Mouse (Mus musculus): ENCODE results near the gene Hspa1b.
"Not testable (repeated sequence)": the region's sequence is repeated elsewhere in the genome, so short reads cannot be mapped to it uniquely, and the experiment has no call there.

Hspa1b gene

DNA sequence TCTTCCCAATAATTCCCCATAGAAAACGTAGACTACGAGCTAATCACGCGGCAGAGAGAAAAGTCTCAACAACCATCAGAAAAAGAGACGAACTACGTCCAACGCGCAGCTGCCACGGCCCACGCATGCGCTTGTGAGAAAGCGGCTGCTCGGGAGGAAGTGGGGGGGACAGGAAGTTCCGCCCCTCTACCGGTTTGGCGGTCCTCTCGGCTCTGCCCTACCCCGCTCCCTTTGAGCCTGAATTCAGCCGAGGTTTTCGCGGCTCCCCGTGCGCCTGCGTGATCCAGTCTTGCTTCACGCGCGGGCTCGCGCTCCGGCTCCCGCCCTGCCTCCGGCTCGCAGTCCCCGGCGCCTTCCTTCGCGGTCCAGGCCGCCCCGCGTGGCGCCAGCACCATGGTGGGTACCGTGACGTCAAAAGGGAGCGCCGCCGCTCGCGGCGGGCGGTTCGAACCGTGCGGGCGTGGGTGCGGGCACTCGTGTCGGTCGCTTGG is 22.7 kb upstream of the Hspa1b start, which contains the start of gene Lsm2:
Gene Lsm2 (plus strand): TSS at position 173 of the 491 bp plus-strand sequence.
- peak; percentile 96 for DNase-seq (ENCODE audit: low read depth)

DNA sequence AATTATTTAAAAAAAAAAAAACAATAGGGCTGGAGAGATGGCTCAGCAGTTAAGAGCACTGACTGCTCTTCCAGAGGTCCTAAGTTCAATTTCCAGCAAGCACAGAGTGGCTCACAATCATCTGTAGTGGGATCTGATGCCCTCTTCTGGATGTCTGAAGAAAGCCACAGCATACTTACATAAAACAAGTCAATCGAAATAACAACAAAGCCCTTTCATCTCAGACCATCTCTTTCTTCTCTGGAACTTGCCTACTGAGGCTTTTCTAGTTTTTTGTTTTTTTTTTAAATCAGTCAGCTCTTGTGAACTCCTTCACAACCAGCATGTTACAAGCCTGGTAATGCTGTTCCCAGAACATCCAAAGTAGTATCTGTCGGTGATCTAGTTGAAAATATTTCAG is 21.6 kb upstream of the Hspa1b start:
- DNase-seq (ENCODE audit: low read depth): peak; percentile 83

DNA sequence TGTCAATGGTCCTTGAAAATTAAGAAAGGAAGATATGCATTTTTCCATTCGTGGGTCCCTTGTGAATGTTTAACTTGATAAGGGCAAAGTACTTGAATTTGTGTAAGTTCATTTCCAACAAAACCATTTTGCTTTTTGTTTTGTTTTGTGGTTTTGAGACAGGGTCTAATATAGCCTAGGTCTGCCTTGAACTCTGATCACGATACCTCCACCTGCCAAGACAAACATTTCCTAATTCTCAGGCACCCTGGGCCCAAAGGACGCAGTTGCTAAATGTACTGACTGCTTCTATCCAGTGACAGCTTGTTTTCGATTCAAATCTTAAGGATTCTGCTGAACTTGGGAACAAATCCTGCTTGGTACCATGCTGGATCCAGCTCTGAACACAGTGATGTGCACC is 20.6 kb upstream of the Hspa1b start:
- DNase-seq (ENCODE audit: low read depth): no peak

DNA sequence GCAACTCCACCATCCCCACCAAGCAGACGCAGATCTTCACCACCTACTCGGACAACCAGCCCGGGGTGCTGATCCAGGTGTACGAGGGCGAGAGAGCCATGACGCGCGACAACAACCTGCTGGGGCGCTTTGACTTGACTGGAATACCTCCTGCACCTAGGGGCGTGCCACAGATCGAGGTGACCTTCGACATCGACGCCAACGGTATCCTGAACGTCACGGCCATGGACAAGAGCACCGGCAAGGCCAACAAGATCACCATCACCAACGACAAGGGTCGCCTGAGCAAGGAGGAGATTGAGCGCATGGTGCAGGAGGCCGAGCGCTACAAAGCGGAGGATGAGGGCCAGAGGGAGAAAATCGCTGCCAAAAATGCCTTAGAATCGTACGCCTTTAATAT is 19.2 kb upstream of the Hspa1b start:
- DNase-seq (ENCODE audit: low read depth): no peak

DNA sequence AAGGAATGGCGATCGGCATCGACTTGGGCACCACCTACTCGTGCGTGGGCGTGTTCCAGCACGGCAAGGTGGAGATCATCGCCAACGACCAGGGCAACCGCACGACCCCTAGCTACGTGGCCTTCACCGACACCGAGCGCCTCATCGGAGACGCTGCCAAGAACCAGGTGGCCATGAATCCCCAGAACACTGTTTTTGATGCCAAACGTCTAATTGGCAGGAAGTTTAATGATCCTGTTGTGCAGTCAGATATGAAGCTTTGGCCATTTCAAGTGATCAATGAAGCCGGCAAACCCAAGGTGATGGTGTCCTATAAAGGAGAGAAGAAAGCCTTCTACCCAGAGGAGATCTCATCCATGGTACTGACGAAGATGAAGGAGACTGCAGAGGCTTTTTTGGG is 18.0 kb upstream of the Hspa1b start:
- no peak for DNase-seq (ENCODE audit: low read depth)

DNA sequence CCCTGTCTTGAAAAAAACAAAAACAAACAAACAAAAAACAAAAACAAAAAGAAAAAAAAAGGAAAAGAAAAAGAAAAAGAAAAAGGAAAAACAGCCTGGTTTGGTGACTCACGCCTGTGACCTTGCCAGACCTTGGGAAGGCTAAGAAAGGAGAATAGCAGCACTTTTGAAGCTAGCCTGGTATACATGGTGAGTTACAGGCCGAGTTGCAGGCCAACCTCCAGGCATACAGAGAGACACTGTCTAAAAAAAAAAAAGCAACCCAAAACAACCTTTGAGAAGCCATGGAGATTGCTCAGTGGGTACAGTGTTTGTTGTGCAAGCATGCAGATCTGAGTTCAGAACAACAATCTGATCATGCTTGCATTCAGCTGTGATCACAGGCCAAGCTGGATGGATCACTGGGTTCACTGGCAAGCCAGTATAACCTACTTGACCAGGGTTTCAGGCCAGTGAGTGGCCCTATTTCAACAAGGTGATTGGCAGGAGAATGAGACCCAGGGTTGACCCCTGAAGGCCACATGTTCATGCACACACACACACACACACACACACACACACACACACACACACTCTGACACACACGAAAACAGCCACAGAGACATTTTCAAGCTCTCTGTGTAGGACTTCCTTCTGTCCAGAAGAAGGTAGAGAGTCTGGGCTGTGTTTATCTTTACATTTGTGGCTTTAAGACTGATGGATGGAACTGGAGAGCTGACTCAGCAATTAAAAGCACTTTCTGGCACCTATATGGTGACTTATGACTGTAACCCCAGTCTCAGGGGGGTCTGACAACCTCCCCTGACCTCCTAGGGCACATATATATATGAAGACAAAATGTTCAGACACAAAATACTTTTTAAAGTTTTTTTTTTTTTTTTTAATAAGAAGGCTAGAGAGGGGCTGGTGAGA is 16.8 kb upstream of the Hspa1b start:
- DNase-seq (ENCODE audit: low read depth): peak; percentile 61

DNA sequence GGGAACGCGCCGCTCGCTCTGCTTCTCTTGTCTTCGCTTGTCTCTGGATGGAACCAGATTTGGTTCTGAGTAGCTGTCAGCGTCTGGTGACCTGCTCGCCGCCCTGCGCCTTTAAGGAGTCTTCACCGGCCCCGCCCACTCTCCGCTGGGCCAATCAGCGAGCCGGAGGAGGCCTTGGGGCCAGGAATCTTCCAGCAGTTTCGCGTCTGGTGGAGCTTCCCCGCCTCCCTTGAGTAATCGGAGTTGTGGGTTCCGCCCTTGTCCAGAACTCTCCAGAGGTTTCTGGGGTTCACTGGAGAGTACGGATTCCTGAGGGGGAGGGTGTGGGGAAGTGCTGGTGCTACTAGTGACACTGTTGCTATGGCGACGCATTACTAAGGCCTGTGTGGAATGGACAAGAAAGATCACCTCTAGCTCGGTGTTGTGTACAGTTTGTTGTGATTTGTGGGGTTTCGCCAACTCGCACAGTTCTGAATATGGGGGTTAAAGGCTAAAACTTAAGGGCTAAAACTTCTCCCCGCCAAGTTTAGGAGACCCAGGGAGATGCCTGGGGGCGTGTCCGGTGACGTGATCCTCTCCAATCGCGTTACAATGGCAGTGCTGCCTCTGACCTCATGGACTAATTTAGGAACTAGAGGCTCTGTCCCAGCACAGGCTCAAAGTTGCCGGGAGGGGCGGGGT is 13.2 kb upstream of the Hspa1b start, which contains the start of the genes Hspa1a and Hspa1l:
Gene Hspa1a (minus strand): TSS at position 88 of the 681 bp plus-strand sequence.
Gene Hspa1l (plus strand): TSS at position 635 of the 681 bp plus-strand sequence.
- DNase-seq (ENCODE audit: low read depth): not testable (repeated sequence)

DNA sequence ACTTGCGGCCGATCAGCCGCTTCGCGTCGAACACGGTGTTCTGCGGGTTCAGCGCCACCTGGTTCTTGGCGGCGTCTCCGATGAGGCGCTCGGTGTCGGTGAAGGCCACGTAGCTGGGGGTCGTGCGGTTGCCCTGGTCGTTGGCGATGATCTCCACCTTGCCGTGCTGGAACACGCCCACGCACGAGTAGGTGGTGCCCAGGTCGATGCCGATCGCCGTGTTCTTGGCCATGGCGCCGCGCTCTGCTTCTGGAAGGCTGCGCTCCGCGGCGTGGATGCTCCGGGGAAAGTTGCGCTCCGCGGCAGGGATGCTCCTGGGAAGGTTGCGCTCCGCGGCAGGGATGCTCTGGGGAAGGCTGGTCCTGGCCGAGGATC is 12.6 kb upstream of the Hspa1b start:
- DNase-seq (ENCODE audit: low read depth): not testable (repeated sequence)

DNA sequence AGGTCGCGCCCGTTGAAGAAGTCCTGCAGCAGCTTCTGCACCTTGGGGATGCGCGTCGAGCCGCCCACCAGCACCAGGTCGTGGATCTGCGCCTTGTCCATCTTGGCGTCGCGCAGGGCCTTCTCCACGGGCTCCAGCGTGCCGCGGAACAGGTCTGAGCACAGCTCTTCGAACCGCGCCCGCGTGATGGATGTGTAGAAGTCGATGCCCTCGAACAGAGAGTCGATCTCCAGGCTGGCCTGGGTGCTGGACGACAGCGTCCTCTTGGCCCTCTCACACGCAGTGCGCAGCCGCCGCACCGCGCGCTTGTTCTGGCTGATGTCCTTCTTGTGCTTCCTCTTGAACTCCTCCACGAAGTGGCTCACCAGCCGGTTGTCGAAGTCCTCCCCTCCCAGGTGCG is 11.8 kb upstream of the Hspa1b start:
- DNase-seq (ENCODE audit: low read depth): not testable (repeated sequence)

DNA sequence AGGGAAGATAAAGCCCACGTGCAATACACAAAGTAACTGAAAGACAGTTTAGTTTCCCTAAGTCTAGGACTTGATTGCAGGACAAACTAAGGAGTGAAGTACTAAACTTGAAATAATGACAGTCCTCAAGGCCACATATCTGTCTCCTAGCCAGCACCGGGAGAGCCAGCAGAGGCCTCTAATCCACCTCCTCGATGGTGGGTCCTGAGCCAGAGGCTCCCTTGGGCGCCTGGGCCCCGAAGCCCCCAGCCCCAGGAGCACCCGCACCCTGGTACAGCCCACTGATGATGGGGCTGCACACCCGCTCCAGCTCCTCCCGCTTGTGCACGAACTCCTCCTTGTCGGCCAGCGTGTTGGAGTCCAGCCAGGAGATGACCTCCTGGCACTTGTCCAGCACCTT is 10.8 kb upstream of the Hspa1b start, which contains the start of gene Gm20481:
Gene Gm20481 (plus strand): TSS at position 91 of the 400 bp plus-strand sequence.
- DNase-seq (ENCODE audit: low read depth): not testable (repeated sequence)

DNA sequence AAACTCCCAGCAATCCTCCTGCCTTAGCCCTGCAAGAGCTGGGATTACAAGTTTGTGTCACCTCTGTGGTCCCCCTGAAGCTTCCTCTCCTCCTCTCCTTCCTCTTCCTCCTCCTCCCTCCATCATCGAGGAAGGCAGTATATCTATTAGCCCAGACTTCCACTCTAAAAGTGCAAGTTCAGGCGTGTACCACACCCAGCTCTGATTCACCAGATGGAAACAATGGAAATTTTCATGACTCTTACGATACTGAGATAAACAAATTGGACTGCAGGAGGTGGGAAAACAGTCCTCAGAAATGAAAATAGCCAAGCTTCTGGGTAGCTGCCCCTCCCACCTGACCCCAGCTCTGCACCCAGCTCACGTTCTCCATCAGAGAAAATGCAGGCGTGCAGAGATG is 6.6 kb upstream of the Hspa1b start:
- peak; percentile 70 for DNase-seq (ENCODE audit: low read depth)

DNA sequence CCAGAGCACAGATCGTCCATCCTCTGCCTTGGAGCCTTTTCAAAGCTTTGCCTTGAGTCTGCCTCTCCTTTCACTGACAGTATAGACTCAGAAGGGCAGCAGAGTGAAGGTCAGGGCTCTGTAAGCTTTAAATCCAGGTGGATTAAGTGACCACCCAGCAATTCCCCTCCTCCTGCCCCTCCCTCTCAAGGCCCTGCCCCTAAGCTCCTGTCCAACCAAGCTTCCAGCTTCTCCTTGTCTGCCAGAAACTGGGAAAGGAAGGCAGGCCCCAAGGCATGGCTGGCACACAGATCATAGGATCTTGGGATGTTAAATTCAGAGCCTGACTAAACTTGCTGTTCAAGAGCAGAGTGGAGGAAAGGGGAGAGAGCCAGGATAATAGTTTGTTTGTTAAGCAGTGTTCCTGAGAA is 5.6 kb upstream of the Hspa1b start:
- peak; percentile 82 for DNase-seq (ENCODE audit: low read depth)

- DNase-seq (ENCODE audit: low read depth): no peak
Observed at GRCm38 (mm10) chr17:34962841-34963240, 3.8 kb upstream of the Hspa1b start.

DNA sequence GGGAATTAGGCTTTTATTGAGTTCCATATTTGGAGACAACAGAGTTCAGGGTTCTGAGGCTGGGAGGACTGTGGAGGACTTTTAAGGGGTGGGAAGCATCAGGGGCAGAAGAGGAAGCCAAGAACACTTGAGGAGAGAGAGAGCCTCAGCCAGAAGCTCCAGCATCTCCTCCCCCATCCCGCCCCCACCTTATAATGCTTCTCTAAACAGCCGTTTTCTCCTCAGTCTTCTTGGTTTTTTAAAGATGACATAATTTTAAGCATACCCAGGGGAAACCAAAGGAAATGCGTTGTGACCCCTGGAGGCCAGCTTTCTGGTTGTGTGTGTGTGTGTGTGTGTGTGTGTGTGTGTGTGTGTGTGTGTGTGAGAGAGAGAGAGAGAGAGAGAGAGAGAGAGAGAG is 3.1 kb upstream of the Hspa1b start:
- peak; percentile 84 for DNase-seq (ENCODE audit: low read depth)

- DNase-seq (ENCODE audit: low read depth): peak; percentile 82
Observed at GRCm38 (mm10) chr17:34960702-34961493, 1.9 kb upstream of the Hspa1b start.

DNA sequence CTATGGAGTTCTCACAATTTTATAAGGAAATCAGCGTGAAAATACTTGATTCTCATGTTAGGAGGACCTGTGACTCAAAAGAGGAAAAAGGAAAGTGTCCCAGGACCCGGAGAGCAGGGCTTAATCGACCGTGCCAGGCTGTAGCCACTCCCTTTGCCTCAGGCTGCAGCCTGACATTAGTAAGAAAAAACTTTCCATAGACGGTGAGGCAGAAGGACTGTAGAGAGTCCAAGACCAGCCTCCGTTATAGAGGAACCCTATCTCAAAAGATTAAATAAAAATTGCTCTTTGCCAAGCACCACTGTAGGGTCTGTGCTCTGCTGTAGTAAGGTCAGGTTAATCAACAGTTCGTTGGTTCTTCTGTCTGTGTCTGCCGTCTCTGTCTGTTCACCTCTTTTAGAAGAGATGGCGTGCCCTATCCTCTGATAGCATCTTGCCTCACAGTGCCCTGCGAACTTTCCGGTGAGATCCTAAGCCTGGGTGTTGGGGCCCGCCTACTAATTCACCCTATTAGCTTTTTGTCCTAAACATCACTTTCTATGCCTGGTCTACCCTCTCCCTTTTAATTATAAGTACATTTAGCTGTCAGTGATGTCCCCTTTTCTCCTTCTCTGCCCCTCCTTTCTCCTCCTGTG is 960 bp upstream of the Hspa1b start:
- DNase-seq (ENCODE audit: low read depth): peak; percentile 88

DNA sequence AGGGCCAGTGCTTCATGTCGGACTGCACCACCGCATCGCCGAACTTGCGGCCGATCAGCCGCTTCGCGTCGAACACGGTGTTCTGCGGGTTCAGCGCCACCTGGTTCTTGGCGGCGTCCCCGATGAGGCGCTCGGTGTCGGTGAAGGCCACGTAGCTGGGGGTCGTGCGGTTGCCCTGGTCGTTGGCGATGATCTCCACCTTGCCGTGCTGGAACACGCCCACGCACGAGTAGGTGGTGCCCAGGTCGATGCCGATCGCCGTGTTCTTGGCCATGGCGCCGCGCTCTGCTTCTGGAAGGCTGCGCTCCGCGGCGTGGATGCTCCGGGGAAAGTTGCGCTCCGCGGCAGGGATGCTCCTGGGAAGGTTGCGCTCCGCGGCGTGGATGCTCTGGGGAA is 306 bp downstream of the Hspa1b start:
- not testable (repeated sequence) for DNase-seq (ENCODE audit: low read depth)

DNA sequence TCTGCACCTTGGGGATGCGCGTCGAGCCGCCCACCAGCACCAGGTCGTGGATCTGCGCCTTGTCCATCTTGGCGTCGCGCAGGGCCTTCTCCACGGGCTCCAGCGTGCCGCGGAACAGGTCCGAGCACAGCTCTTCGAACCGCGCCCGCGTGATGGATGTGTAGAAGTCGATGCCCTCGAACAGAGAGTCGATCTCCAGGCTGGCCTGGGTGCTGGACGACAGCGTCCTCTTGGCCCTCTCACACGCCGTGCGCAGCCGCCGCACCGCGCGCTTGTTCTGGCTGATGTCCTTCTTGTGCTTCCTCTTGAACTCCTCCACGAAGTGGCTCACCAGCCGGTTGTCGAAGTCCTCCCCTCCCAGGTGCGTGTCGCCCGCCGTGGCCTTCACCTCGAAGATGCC is 1.1 kb downstream of the Hspa1b start:
- DNase-seq (ENCODE audit: low read depth): not testable (repeated sequence)

DNA sequence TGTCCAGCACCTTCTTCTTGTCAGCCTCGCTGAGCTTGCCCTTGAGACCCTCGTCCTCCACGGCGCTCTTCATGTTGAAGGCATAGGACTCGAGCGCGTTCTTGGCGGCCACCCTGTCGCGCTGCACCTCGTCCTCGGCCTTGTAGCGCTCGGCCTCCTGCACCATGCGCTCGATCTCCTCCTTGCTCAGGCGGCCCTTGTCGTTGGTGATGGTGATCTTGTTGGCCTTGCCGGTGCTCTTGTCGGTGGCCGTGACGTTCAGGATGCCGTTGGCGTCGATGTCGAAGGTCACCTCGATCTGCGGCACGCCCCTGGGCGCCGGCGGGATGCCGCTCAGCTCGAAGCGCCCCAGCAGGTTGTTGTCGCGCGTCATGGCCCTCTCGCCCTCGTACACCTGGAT is 1.7 kb downstream of the Hspa1b start:
- DNase-seq (ENCODE audit: low read depth): not testable (repeated sequence)

DNA sequence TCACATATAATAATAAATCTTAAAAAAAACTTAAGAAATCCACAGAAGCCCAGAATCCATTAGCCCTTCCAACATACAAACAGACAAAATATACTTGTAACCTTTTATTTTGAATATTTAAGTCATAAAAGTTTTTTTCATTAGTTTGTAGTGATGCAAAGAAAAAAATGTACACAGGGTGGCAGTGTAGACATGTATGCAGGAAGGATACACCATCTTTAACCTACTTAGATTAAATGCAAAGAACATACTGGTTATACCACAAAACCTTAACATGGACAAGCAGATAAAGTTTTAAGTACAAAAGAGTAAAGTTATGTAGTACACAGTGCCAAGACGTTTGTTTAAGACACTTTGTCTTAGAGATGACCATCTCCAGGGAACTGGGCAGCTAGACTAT is 2.7 kb downstream of the Hspa1b start:
- DNase-seq (ENCODE audit: low read depth): peak; percentile 75

GRCm38 (mm10) chr17:34955884-34956283 is 3.2 kb downstream of the Hspa1b start:
- DNase-seq (ENCODE audit: low read depth): no peak

Measured in NIH3T3 (cell line).